8 mouse cellular contexts compared by ENCODE assay signal in genomic region chr6:122765298-122765956, GRCm38 (mm10). TPM values are rescaled to one million over a fixed set of nuclear protein-coding genes. Genes with fewer than 3 reads are reported as not detected.
DNase-seq lines count a peak whose midpoint lies in the region; ATAC-seq and TF ChIP-seq lines count a peak whose summit lies in the region.

No protein-coding gene starts in this region.

- no peak for DNase-seq in cerebellum, adult 2 months
- DNase-seq in cerebellum, adult 18-20 months: no peak
- DNase-seq in lung, postnatal 0 days (ENCODE audit: low spot score): no peak
- no peak for DNase-seq in lung, adult 2 months
- no peak for DNase-seq in left cerebral cortex, adult 9 months (ENCODE audit: low spot score in 2 of 2)
- no peak for DNase-seq in right cerebral cortex, adult 2 months (ENCODE audit: low spot score in 2 of 2)

- peak overlapping the region; percentile 75 for H3K4me2 ChIP-seq in lung, postnatal 0 days (replicated peaks; ENCODE audit: low read depth, low read length)
- H3K4me2 ChIP-seq in limb, embryonic 13.5 days (replicated peaks): peak overlapping the region; percentile 90
- peak overlapping the region; percentile 90 for H3K4me2 ChIP-seq in stomach, embryonic 15.5 days

- TF ChIP-seq CTCF in cerebellum, adult 2 months (IDR thresholded peaks at IDR 0.05; ENCODE audit: borderline replicate concordance, insufficient read depth, low read depth, low read length): no peak
- TF ChIP-seq CTCF in lung, postnatal 0 days (IDR thresholded peaks at IDR 0.05): no peak
- TF ChIP-seq CTCF in lung, adult 2 months (IDR thresholded peaks at IDR 0.05; ENCODE audit: insufficient read depth, low read length): no peak

- peak overlapping the region; percentile 89 for H3K27ac ChIP-seq in cerebellum, adult 2 months (ENCODE audit: insufficient read depth, low read length)
- H3K27ac ChIP-seq in lung, postnatal 0 days (ENCODE audit: low read length): no peak overlapping the region
- peak overlapping the region; percentile 88 for H3K27ac ChIP-seq in limb, embryonic 13.5 days
- H3K27ac ChIP-seq in stomach, embryonic 15.5 days: no peak overlapping the region; the same call in 1 of the 2 replicates

- peak overlapping the region; percentile 73 for H3K4me3 ChIP-seq in cerebellum, adult 2 months (replicated peaks; ENCODE audit: insufficient read depth, low read depth, low read length)
- no peak overlapping the region for H3K4me3 ChIP-seq in lung, postnatal 0 days (ENCODE audit: low read depth, low read length)
- H3K4me3 ChIP-seq in lung, adult 2 months (replicated peaks; ENCODE audit: extremely low read depth, low read depth, low read length): no peak overlapping the region
- H3K4me3 ChIP-seq in limb, embryonic 13.5 days: peak overlapping the region; percentile 54
- peak overlapping the region; percentile 46 for H3K4me3 ChIP-seq in stomach, embryonic 15.5 days (replicated peaks)

- no peak for TF ChIP-seq POLR2A in cerebellum, adult 2 months (IDR thresholded peaks at IDR 0.05; ENCODE audit: borderline replicate concordance, insufficient read depth, low read length)
- TF ChIP-seq POLR2A in lung, adult 2 months (IDR thresholded peaks at IDR 0.05; ENCODE audit: borderline replicate concordance, extremely low read depth, low read depth, low read length): no peak

- H3K4me1 ChIP-seq in cerebellum, adult 2 months (ENCODE audit: control insufficient read depth, insufficient read depth, low read length): peaks cover 25% of the 10 kb centered on the region
- H3K4me1 ChIP-seq in lung, postnatal 0 days (ENCODE audit: insufficient read depth, low read depth, low read length): peaks cover 9% of the 10 kb centered on the region; the same call in 1 of the 2 replicates
- H3K4me1 ChIP-seq in lung, adult 2 months (ENCODE audit: control insufficient read depth, insufficient read depth, low read length): peaks cover 4% of the 10 kb centered on the region; the same call in 1 of the 2 replicates
- H3K4me1 ChIP-seq in limb, embryonic 13.5 days: peaks cover 50% of the 10 kb centered on the region
- peaks cover 9% of the 10 kb centered on the region for H3K4me1 ChIP-seq in stomach, embryonic 15.5 days

- H3K36me3 ChIP-seq in lung, postnatal 0 days (ENCODE audit: insufficient read depth, low read length): no peaks in the 10 kb centered on the region
- H3K36me3 ChIP-seq in limb, embryonic 13.5 days: no peaks in the 10 kb centered on the region
- no peaks in the 10 kb centered on the region for H3K36me3 ChIP-seq in stomach, embryonic 15.5 days

- 35% methylated on average over 9 of the region's 9 CpGs for WGBS in cerebellum, adult 2 months
- WGBS in lung, postnatal 0 days: 17% methylated on average over 9 of the region's 9 CpGs
- WGBS in lung, adult 2 months: 23% methylated on average over 9 of the region's 9 CpGs
- WGBS in limb, embryonic 13.5 days: 4% methylated on average over 9 of the region's 9 CpGs
- WGBS in stomach, embryonic 15.5 days: 14% methylated on average over 9 of the region's 9 CpGs

- no peaks in the 10 kb centered on the region for H3K27me3 ChIP-seq in cerebellum, adult 2 months (ENCODE audit: control insufficient read depth, insufficient read depth, low read length)
- no peaks in the 10 kb centered on the region for H3K27me3 ChIP-seq in lung, postnatal 0 days (replicated peaks; ENCODE audit: insufficient read depth, low read length)
- H3K27me3 ChIP-seq in limb, embryonic 13.5 days: no peaks in the 10 kb centered on the region
- H3K27me3 ChIP-seq in stomach, embryonic 15.5 days (replicated peaks): 0 out of 2 replicates have a peak, but pooled peaks cover 10% of the 10 kb centered on the region

- no peak overlapping the region for H3K9ac ChIP-seq in lung, postnatal 0 days (replicated peaks; ENCODE audit: low read depth)
- peak overlapping the region; percentile 68; the same call in 1 of the 2 replicates for H3K9ac ChIP-seq in limb, embryonic 13.5 days
- no peak overlapping the region for H3K9ac ChIP-seq in stomach, embryonic 15.5 days

- TF ChIP-seq EP300 in lung, postnatal 0 days (IDR thresholded peaks at IDR 0.05): no peak

- no peaks in the 10 kb centered on the region for H3K9me3 ChIP-seq in lung, postnatal 0 days (ENCODE audit: low read length)
- no peaks in the 10 kb centered on the region for H3K9me3 ChIP-seq in limb, embryonic 13.5 days
- no peaks in the 10 kb centered on the region for H3K9me3 ChIP-seq in stomach, embryonic 15.5 days

- no peak for ATAC-seq in lung, postnatal 0 days
- ATAC-seq in limb, embryonic 13.5 days (ENCODE audit: low FRiP score, low read depth): no peak
- ATAC-seq in stomach, embryonic 15.5 days (ENCODE audit: insufficient read depth, low FRiP score, low read depth): no peak

RNA-seq across cellular contexts. Expression of gene Slc2a3, which starts 36.0 kb away (rescaled TPM):
- polyA plus RNA-seq in cerebellum, adult 2 months (2012; rRNA removed): 102 and 112 TPM in 2 replicates
- 3.8 and 5.0 TPM in 2 replicates for polyA plus RNA-seq in lung, postnatal 0 days (2015; fragmentation: Nextera tagmentation; extraction: Ambion mirVana)
- 2.6 and 7.4 TPM in 2 replicates for polyA plus RNA-seq in lung, adult 2 months (2012; rRNA removed)
- 72.7 and 83.0 TPM in 2 replicates for polyA plus RNA-seq in limb, embryonic 13.5 days (2015; fragmentation: Nextera tagmentation; extraction: Ambion mirVana)
- polyA plus RNA-seq in stomach, embryonic 15.5 days (2015; fragmentation: Nextera tagmentation; extraction: Ambion mirVana): 11.0 and 11.9 TPM in 2 replicates

RNA-seq across cellular contexts. Expression of gene Foxj2, which starts 54.3 kb away (rescaled TPM):
- polyA plus RNA-seq in cerebellum, adult 2 months (2012; rRNA removed): 17.7 and 18.2 TPM in 2 replicates
- 5.5 and 6.1 TPM in 2 replicates for polyA plus RNA-seq in lung, postnatal 0 days (2015; fragmentation: Nextera tagmentation; extraction: Ambion mirVana)
- 16.5 and 19.9 TPM in 2 replicates for polyA plus RNA-seq in lung, adult 2 months (2012; rRNA removed)
- 6.4 and 7.1 TPM in 2 replicates for polyA plus RNA-seq in limb, embryonic 13.5 days (2015; fragmentation: Nextera tagmentation; extraction: Ambion mirVana)
- 5.2 and 5.8 TPM in 2 replicates for polyA plus RNA-seq in stomach, embryonic 15.5 days (2015; fragmentation: Nextera tagmentation; extraction: Ambion mirVana)

RNA-seq across cellular contexts. Expression of gene Nanog, which starts 58.1 kb away (rescaled TPM):
- polyA plus RNA-seq in cerebellum, adult 2 months (2012; rRNA removed): 0.07 and 0.13 TPM in 2 replicates
- polyA plus RNA-seq in lung, postnatal 0 days (2015; fragmentation: Nextera tagmentation; extraction: Ambion mirVana): 0.24 and 0.36 TPM in 2 replicates
- 0.09 and 0.28 TPM in 2 replicates for polyA plus RNA-seq in lung, adult 2 months (2012; rRNA removed)
- 0.25 and 0.37 TPM in 2 replicates for polyA plus RNA-seq in limb, embryonic 13.5 days (2015; fragmentation: Nextera tagmentation; extraction: Ambion mirVana)
- polyA plus RNA-seq in stomach, embryonic 15.5 days (2015; fragmentation: Nextera tagmentation; extraction: Ambion mirVana): 0.08 and 0.46 TPM in 2 replicates

Comparison
In these comparisons a context has a peak if more than half of its experiments do, and no peak if none do; other contexts are left out.
1. H3K27ac ChIP-seq: peak in cerebellum, adult 2 months (single experiment) and limb, embryonic 13.5 days (single experiment); none in lung, postnatal 0 days (single experiment) and stomach, embryonic 15.5 days (single experiment).
2. H3K4me3 ChIP-seq: peak in cerebellum, adult 2 months (single experiment), limb, embryonic 13.5 days (single experiment) and stomach, embryonic 15.5 days (single experiment); none in lung, postnatal 0 days (single experiment) and lung, adult 2 months (single experiment).
3. Peak in every context shown above with its lines, with median percentiles within 50 percentile points of each other: H3K4me2 ChIP-seq.